Mouse (Mus musculus): Measurements from ENCODE around the gene Arhgef17.

Gene Arhgef17

DNA sequence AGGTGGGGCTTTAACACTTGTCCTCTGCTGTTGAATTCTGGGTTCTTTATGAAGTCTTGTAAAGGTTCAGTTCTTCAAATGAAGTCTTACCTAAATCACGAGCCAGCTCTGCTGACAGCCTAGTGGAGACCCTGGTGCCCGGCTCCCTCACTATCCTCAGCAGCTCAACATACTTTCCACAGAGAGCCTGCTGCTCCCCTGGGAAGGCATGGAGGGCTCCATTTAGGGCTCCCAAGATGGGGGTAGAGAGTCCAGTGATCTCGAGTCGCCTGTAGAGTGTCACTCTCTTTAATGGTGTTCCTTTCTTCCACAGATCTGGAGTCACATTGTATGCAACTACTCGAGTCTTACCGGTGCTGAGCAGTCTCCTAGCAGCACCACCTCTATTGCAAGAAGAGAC, 96.2 kb downstream of the Arhgef17 start:
- Histone ChIP-seq H3K36me3 (ENCODE audit: insufficient read depth, low read length) (peaks cover 81% of the 10 kb centered on the region), H3K27me3 (ENCODE audit: insufficient read depth, low read length) (no peaks in the 10 kb centered on the region), H3K4me3 (replicated peaks; ENCODE audit: low read length) (no peak overlapping the region), H3K9me3 (ENCODE audit: low read length) (no peaks in the 10 kb centered on the region), H3K4me1 (replicated peaks; ENCODE audit: low read depth, low read length) (peaks cover 17% of the 10 kb centered on the region)
- TF ChIP-seq CTCF (conservative IDR thresholded peaks at IDR 0.05; ENCODE audit: low read length) (no peak), NANOG (IDR thresholded peaks at IDR 0.05; ENCODE audit: borderline replicate concordance, low read length) (no peak), POU5F1 (IDR thresholded peaks at IDR 0.05; ENCODE audit: borderline replicate concordance, low read length) (no peak)

DNA sequence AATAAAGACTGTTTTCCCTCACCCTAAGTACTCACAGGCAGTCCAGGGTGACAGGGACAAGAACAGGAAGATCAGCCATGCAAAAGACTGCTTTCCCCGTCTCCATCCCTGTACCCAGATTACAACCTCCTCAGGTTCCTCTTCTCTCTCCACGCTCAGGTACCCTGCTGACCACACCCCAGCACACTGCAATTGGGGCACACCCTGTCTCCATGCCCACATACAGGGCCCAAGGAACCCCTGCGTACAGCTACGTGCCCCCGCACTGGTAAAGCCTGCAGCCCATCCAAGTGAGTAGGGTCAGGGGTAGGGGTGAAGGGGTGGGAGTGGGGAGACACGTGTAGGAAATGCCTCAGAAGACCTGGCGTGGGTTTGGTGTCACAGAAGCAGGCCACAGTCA, 96.7 kb downstream of the Arhgef17 start:
- peaks cover 17% of the 10 kb centered on the region for H3K4me1 ChIP-seq (replicated peaks; ENCODE audit: low read depth, low read length)
- no peaks in the 10 kb centered on the region for H3K27me3 ChIP-seq (ENCODE audit: insufficient read depth, low read length)
- TF ChIP-seq POU5F1 (IDR thresholded peaks at IDR 0.05; ENCODE audit: borderline replicate concordance, low read length) = no peak
- no peak for TF ChIP-seq CTCF (conservative IDR thresholded peaks at IDR 0.05; ENCODE audit: low read length)
- TF ChIP-seq NANOG (IDR thresholded peaks at IDR 0.05; ENCODE audit: borderline replicate concordance, low read length) = no peak
- no peaks in the 10 kb centered on the region for H3K9me3 ChIP-seq (ENCODE audit: low read length)
- no peak overlapping the region for H3K4me3 ChIP-seq (replicated peaks; ENCODE audit: low read length)
- H3K36me3 ChIP-seq (ENCODE audit: insufficient read depth, low read length) = peaks cover 81% of the 10 kb centered on the region

GRCm38 (mm10) chr7:100833859-100834258, 98.0 kb downstream of the Arhgef17 start:
- Histone ChIP-seq H3K36me3 (ENCODE audit: insufficient read depth, low read length) (peaks cover 74% of the 10 kb centered on the region), H3K4me1 (replicated peaks; ENCODE audit: low read depth, low read length) (peaks cover 17% of the 10 kb centered on the region), H3K27me3 (ENCODE audit: insufficient read depth, low read length) (no peaks in the 10 kb centered on the region), H3K9me3 (ENCODE audit: low read length) (no peaks in the 10 kb centered on the region), H3K4me3 (replicated peaks; ENCODE audit: low read length) (no peak overlapping the region)
- TF ChIP-seq CTCF (conservative IDR thresholded peaks at IDR 0.05; ENCODE audit: low read length) = no peak
- TF ChIP-seq POU5F1 (IDR thresholded peaks at IDR 0.05; ENCODE audit: borderline replicate concordance, low read length) = no peak
- no peak for TF ChIP-seq NANOG (IDR thresholded peaks at IDR 0.05; ENCODE audit: borderline replicate concordance, low read length)

- Histone ChIP-seq H3K9me3 (ENCODE audit: low read length) (no peaks in the 10 kb centered on the region), H3K4me1 (replicated peaks; ENCODE audit: low read depth, low read length) (0 out of 2 replicates have a peak, but pooled peaks cover 2% of the 10 kb centered on the region), H3K4me3 (replicated peaks; ENCODE audit: low read length) (no peak overlapping the region), H3K27me3 (ENCODE audit: insufficient read depth, low read length) (no peaks in the 10 kb centered on the region), H3K36me3 (ENCODE audit: insufficient read depth, low read length) (peaks cover 56% of the 10 kb centered on the region)
- TF ChIP-seq NANOG (IDR thresholded peaks at IDR 0.05; ENCODE audit: borderline replicate concordance, low read length) (no peak), CTCF (conservative IDR thresholded peaks at IDR 0.05; ENCODE audit: low read length) (no peak), POU5F1 (IDR thresholded peaks at IDR 0.05; ENCODE audit: borderline replicate concordance, low read length) (no peak)
Measured at GRCm38 (mm10) chr7:100828549-100828948, 103.4 kb downstream of the Arhgef17 start.

GRCm38 (mm10) chr7:100824661-100825060, 107.2 kb downstream of the Arhgef17 start:
- Histone ChIP-seq H3K9me3 (ENCODE audit: low read length) (no peaks in the 10 kb centered on the region), H3K27me3 (ENCODE audit: insufficient read depth, low read length) (no peaks in the 10 kb centered on the region), H3K4me3 (replicated peaks; ENCODE audit: low read length) (no peak overlapping the region), H3K36me3 (ENCODE audit: insufficient read depth, low read length) (peaks cover 41% of the 10 kb centered on the region), H3K4me1 (replicated peaks; ENCODE audit: low read depth, low read length) (0 out of 2 replicates have a peak, but pooled peaks cover 2% of the 10 kb centered on the region)
- no peak for TF ChIP-seq CTCF (conservative IDR thresholded peaks at IDR 0.05; ENCODE audit: low read length)
- TF ChIP-seq POU5F1 (IDR thresholded peaks at IDR 0.05; ENCODE audit: borderline replicate concordance, low read length) = no peak
- TF ChIP-seq NANOG (IDR thresholded peaks at IDR 0.05; ENCODE audit: borderline replicate concordance, low read length) = no peak

All from E14TG2a.4 (cell line).